Mouse (Mus musculus) forebrain, embryonic 14.5 days (tissue): Measurements from ENCODE around the gene Sf1. TPM values are rescaled to one million over a fixed set of nuclear protein-coding genes. Genes with fewer than 3 reads are reported as not detected.

Experiments
- ATAC-seq: fragments of 200-750 bp; cut with Nextera tagmentation; 2 replicates; pipeline ENCODE4 v1.8.0; 2017; ENCODE audit warnings: mild to moderate bottlenecking, moderate library complexity
- DNase-seq: peaks from one replicate; pipeline ENCODE4 v3.0.0-alpha.2; 2015; ENCODE audit warnings: low spot score
- H3K27ac ChIP-seq: fragments of 300-500 bp; sonication (generic); 2 replicates; pipeline ENCODE4 v1.5.1; 2014; ENCODE audit warnings: low read depth, mild to moderate bottlenecking, control low read depth, low read length, moderate library complexity
- H3K27me3 ChIP-seq: fragments of 300-500 bp; sonication (generic); replicated peaks from 2 replicates; pipeline ENCODE4 v1.6.1; 2014; ENCODE audit warnings: low read length, control low read depth, mixed read lengths; ENCODE audit not compliant: control insufficient read depth, insufficient read depth
- H3K36me3 ChIP-seq: fragments of 300-500 bp; sonication (generic); 2 replicates; pipeline ENCODE4 v1.6.1; 2014; ENCODE audit warnings: low read length, control low read depth; ENCODE audit not compliant: control insufficient read depth, insufficient read depth
- H3K4me1 ChIP-seq: fragments of 300-500 bp; sonication (generic); 2 replicates; pipeline ENCODE4 v1.6.1; 2014; ENCODE audit warnings: antibody characterized with exemption, low read length, control low read depth; ENCODE audit not compliant: control insufficient read depth, insufficient read depth
- H3K4me2 ChIP-seq: fragments of 300-500 bp; sonication (generic); 2 replicates; pipeline ENCODE4 v1.6.1; 2014; ENCODE audit warnings: mild to moderate bottlenecking, control low read depth, low read length
- H3K4me3 ChIP-seq: fragments of 300-500 bp; sonication (generic); 2 replicates; pipeline ENCODE4 v1.5.1; 2014; ENCODE audit warnings: low read depth, low read length, control low read depth
- H3K9ac ChIP-seq: fragments of 300-500 bp; sonication (generic); 2 replicates; pipeline ENCODE4 v1.6.1; 2014; ENCODE audit warnings: mild to moderate bottlenecking, low read length, control low read depth, moderate library complexity
- H3K9me3 ChIP-seq: fragments of 300-500 bp; sonication (generic); replicated peaks from 2 replicates; pipeline ENCODE4 v1.6.1; 2016; ENCODE audit warnings: low read length, control low read depth, mixed read lengths; ENCODE audit not compliant: control insufficient read depth
- WGBS: fragments of 180-500 bp; shearing (Covaris S2); extraction: QIAGEN DNeasy Blood & Tissue Kit; methylation state at CpG from one replicate; pipeline ENCODE4 v1.1.7; 2014; 5-methylcytosine and 5-hydroxymethylcytosine counted together
- microRNA-seq: library from miRNA; unstranded; fragments of <30 nt; microRNA quantifications from one replicate; pipeline ENCODE4, GENCODE M21; 2016
- polyA plus RNA-seq: library from polyadenylated mRNA; unstranded; fragments of >200 nt; fragmentation: Nextera tagmentation; extraction: Ambion mirVana; gene quantifications from 2 replicates; pipeline ENCODE4 v1.2.1, GENCODE M21; 2014

The Sf1 gene
- polyA plus RNA-seq, 1 experiment from 2014 or later: 90.4 TPM

DNA sequence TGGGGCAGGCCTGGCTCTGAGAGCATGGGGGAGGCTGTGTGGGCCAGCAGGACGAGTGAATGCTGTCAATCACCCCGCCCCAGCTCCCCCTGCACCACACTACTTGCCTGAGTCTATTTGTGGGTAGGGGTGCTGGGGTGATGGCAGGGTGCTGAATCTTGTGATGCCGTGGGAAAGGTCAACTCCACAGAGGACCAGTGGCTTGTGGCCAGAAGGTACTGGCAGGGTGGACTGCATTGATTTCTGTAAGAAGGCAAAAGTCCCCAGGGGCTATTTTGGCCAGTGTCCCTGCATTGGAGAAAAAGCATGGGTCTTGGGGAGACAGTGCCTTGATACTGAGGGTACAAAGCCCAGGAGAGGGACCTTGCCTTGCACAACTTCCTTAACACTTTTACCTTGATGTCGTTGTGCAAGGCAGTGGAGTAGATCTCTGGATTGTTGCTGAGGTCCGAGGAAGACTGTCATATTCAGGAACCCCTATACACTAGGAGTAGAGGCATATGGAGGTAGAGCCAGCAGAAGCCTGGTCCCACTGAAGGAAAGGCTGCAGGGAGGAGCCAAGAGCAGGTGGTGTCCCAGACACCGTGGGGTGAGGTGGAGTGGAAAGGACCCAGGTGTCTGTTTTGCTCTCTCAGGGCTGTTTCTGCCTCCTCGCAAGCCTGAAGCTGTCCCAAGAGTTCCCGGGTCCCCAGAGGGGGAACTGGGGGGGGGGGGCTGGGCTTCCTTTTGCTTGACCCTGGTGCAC is 60.8 kb downstream of the Sf1 start:
- 63% methylated on average over 8 of the region's 8 CpGs for WGBS
- ATAC-seq (no peak), DNase-seq (no peak)
- Histone ChIP-seq H3K4me3 (no peak overlapping the region), H3K36me3 (peaks cover 10% of the 10 kb centered on the region; the same call in 1 of the 2 replicates), H3K4me1 (peaks cover 81% of the 10 kb centered on the region), H3K9ac (no peak overlapping the region), H3K4me2 (no peak overlapping the region), H3K9me3 (no peaks in the 10 kb centered on the region), H3K27me3 (peaks cover 26% of the 10 kb centered on the region), H3K27ac (no peak overlapping the region)

DNA sequence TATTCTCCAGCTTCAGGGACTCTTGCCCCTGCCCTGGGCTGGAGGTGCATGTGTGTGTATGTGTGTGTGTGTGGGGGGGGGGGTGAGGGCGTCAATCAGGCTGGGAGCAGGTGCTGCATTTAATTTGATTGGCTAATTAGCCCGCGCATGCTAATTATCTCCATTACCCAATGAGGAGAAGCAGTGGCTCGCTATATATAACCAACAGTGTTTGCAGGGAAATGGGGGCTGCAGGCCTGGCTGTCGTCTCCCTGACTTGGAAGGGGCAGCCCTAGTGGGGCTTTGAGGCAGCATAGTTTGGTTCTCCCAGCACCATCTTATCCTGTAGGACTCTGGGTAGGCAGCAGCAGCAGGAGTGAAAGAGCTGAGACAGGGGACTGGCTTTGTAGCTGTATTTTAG is 62.1 kb downstream of the Sf1 start:
- Histone ChIP-seq H3K36me3 (peaks cover 10% of the 10 kb centered on the region; the same call in 1 of the 2 replicates), H3K4me1 (peaks cover 77% of the 10 kb centered on the region), H3K27ac (peak overlapping the region; percentile 52), H3K9ac (no peak overlapping the region), H3K27me3 (peaks cover 35% of the 10 kb centered on the region), H3K4me3 (no peak overlapping the region), H3K9me3 (no peaks in the 10 kb centered on the region), H3K4me2 (peak overlapping the region; percentile 16; the same call in 1 of the 2 replicates)
- 10% methylated on average over 5 of the region's 5 CpGs for WGBS
- peak; percentile 84 for DNase-seq
- ATAC-seq: peak; percentile 43

DNA sequence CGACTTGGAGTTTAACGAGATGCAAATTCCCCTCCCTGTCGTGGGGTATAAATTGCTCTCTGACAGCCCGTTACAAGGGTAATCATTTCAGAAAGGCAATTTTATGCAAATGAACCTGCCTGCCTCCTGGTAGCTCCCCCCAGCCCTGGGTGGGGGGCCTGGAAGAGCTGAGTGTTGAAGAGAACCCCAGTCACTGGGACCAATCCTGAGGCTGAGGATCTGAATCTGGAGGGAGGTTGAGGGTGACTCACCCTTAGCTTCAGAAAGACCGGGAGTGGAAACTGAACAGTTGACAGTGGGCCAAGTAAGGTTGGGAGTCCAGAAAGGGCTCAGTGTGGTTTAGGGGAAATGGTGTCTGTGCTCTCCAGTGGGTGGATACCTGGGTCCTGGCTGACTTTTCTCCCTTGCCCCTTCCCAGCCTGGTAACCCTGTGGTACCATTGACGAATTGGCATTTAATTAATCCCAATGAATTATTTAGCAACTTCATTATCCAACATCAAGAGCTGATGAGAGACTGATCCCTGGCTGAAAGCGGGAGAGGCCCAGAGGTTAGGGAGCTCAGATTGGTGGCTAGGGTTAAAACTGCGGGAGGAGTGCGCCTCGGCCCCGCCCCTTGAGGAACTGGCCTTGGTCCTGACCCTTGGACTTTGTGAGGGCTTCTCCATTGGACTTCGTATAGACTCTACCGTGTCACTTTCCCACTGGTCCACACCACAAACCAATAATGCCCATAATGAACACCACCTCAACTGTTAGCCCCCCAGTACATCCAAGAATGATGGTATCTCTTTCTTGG is 63.4 kb downstream of the Sf1 start:
- ATAC-seq: peak; percentile 23
- Histone ChIP-seq H3K4me3 (no peak overlapping the region), H3K4me2 (peak overlapping the region; percentile 67; the same call in 1 of the 2 replicates), H3K4me1 (peaks cover 70% of the 10 kb centered on the region), H3K27me3 (peaks cover 35% of the 10 kb centered on the region), H3K27ac (peak overlapping the region; percentile 29; the same call in 1 of the 2 replicates), H3K9me3 (no peaks in the 10 kb centered on the region), H3K9ac (no peak overlapping the region), H3K36me3 (peaks cover 10% of the 10 kb centered on the region; the same call in 1 of the 2 replicates)
- WGBS: 5% methylated on average over 13 of the region's 13 CpGs
- DNase-seq: peak; percentile 75

Small RNA genes within 50 kb of the gene (microRNA-seq; reads per million reads assigned to microRNA genes)
- 0.53 reads per million for gene Mir6989

Other genes with a start within 250 kb of the Sf1 start
- 56.4 and 57.6 TPM in 2 replicates for gene Sac3d1, start 245.0 kb upstream of the Sf1 start, polyA plus RNA-seq
- 45.6 and 50.2 TPM in 2 replicates for gene Snx15, start 235.4 kb upstream of the Sf1 start, polyA plus RNA-seq
- not detected in 2 replicates for gene Batf2, start 222.7 kb upstream of the Sf1 start, polyA plus RNA-seq
- 80.3 and 90.2 TPM in 2 replicates for gene Arl2, start 222.1 kb upstream of the Sf1 start, polyA plus RNA-seq
- not detected in 2 replicates for gene Majin, start 179.3 kb upstream of the Sf1 start, polyA plus RNA-seq
- 0.30 TPM in 1 of 2 replicates, not detected in the other for gene Gpha2, start 137.3 kb upstream of the Sf1 start, polyA plus RNA-seq
- 74.3 and 98.9 TPM in 2 replicates for gene Ppp2r5b, start 127.8 kb upstream of the Sf1 start, polyA plus RNA-seq
- 7.9 and 9.6 TPM in 2 replicates for gene Atg2a, start 122.0 kb upstream of the Sf1 start, polyA plus RNA-seq
- 71.3 and 79.8 TPM in 2 replicates for gene Ehd1, start 87.0 kb upstream of the Sf1 start, polyA plus RNA-seq
- gene Cdc42bpg, start 57.2 kb upstream of the Sf1 start, polyA plus RNA-seq: 0.61 and 0.72 TPM in 2 replicates
- 47.7 and 61.6 TPM in 2 replicates for gene Men1, start 28.7 kb upstream of the Sf1 start, polyA plus RNA-seq
- gene Map4k2, start 22.6 kb upstream of the Sf1 start, polyA plus RNA-seq: 6.2 and 11.2 TPM in 2 replicates
- gene Pygm, start 20.7 kb downstream of the Sf1 start, polyA plus RNA-seq: 1.3 and 3.0 TPM in 2 replicates
- 28.6 and 30.7 TPM in 2 replicates for gene Rasgrp2, start 35.6 kb downstream of the Sf1 start, polyA plus RNA-seq
- gene Nrxn2, start 55.0 kb downstream of the Sf1 start, polyA plus RNA-seq: 39.5 and 41.7 TPM in 2 replicates
- gene Slc22a12, start 179.3 kb downstream of the Sf1 start, polyA plus RNA-seq: not detected in 2 replicates